Mouse (Mus musculus) urinary bladder, postnatal 14 days (tissue): Measurements from ENCODE around the gene Mprip.
"Not testable (repeated sequence)": the region's sequence is repeated elsewhere in the genome, so short reads cannot be mapped to it uniquely, and the experiment has no call there.

Experiments used
- DNase-seq: peaks from one replicate; pipeline ENCODE4 v3.0.0; 2021; ENCODE audit warnings: low spot score

Gene Mprip

GRCm38 (mm10) chr11:59653547-59653946 lies 7.6 kb upstream of the Mprip start:
- no peak for DNase-seq

- DNase-seq, result peak; percentile 70
These were observed 5.8 kb upstream of the Mprip start for GRCm38 (mm10) chr11:59655337-59655736.

GRCm38 (mm10) chr11:59656016-59656415 lies 5.1 kb upstream of the Mprip start:
- DNase-seq, result no peak

GRCm38 (mm10) chr11:59661601-59662248 lies 620 bp downstream of the Mprip start:
- no peak for DNase-seq

DNA sequence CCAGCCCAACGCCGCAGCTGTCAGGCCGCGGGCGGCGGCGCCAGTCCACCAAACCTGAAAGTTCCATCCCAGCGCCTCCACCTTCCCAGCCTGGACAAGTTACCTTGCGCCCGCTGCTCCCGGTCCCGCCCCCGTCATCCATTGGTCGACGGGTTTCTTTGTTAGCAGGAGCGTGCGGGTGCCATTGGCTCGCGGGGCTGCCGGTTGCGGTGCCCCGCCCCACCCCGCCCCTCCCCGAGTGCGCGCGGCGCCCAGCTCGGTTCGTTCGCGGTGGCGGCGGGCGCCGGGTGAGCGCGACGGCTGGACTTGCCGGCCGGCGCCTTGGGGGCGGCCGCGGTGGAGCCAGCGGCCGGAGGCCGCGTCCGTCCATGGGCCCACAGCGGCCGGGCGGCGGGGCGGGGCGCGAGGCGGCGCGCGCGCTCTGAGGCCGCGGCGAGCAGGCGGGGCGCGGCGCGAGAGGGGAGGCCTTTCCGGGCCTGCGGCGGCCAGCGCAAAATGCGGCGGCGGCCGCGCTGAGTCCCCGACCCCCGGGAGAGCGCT lies 1.2 kb downstream of the Mprip start:
- peak; percentile 98 for DNase-seq

- DNase-seq, result no peak
These were observed 2.0 kb downstream of the Mprip start for GRCm38 (mm10) chr11:59662877-59663775.

DNA sequence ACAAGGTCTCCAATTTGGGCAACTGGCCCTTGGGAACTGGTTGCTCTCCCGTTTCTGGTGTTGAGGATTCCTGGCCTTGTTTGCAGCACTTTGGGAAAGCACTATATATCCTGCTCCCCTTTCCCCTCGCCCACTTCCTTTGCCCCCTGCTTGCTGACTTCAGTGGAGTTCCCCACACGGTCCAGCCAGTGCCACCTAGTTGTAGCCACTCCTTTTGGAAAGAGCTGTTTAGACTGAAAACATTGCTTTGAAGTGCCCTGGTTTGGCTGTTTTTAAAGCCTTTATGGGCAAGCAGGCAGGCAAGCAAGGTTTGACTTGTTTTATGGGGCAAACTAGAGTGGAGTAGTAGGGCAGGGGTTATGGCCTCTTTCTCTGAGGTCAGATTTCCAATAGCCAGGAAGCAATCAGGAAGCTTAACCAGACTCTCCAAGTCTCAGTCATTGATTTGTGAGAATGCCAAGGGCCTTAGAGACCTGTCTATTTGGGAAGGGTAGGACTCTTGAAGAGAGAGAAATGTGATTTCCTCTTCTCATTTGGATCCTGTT lies 2.7 kb downstream of the Mprip start:
- DNase-seq, result no peak

DNA sequence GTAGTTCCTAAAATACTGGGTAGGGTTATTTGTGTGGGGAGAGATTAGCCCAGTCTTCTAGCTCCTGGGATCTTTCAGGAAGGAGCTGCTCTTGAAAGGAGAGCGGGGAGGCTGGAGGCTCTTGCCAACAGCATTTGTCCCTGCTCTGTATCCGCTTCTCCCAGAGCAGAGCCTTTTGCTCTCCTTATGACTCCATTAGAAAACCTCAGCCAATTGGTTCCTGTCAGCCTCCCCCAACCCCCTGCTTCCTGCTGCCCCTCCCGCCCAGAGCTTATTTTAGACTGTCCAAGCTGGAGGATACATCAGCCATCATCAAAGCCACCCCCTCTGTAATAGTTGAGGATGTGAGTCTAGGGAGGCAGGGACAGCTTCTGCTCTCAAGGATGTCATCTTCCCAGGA lies 3.7 kb downstream of the Mprip start:
- DNase-seq, result peak; percentile 24

- DNase-seq, result no peak
These were observed 10.1 kb downstream of the Mprip start for GRCm38 (mm10) chr11:59671049-59671693.

GRCm38 (mm10) chr11:59674013-59674412 lies 12.9 kb downstream of the Mprip start:
- no peak for DNase-seq

- not testable (repeated sequence) for DNase-seq
These were observed 13.6 kb downstream of the Mprip start for GRCm38 (mm10) chr11:59674746-59675145.

DNA sequence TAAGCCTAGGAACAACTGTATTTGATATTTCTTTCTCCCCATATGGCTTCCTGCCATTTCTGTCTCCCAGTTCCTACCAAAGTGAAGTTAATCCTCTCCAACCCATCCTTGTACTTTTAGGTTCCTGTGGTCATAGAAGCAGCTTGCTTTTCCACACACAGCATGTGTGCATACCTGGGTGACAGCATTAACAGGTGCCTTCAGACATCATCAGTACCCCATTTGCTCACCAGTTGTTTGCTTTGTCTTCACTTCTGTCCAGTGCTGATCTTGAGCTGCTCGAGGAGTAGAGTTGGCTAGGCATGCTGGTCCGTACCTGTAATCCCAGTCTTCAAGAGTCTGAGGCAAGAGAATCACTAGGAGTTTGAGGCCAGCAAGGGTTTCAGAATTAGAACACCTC lies 16.7 kb downstream of the Mprip start:
- DNase-seq, result no peak

DNA sequence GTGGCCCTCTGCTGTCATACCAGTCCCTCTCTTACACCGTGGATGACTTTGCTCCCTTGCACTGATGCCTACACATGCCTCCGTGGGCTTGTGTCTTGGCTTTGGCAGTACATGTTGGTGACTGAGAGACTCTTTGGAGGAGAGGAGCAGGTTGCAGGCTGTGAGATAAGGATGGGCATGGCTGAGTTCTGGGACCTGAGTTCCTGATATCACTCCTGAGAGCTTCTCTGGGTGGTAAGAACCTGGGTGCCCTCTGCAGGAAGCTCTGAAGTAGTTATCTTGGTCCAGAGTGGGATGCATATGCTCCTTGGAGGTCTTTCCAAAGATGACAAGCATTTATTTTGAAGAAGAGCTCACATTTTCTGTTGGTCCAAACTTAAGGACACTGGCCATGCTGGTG lies 17.6 kb downstream of the Mprip start:
- no peak for DNase-seq

DNA sequence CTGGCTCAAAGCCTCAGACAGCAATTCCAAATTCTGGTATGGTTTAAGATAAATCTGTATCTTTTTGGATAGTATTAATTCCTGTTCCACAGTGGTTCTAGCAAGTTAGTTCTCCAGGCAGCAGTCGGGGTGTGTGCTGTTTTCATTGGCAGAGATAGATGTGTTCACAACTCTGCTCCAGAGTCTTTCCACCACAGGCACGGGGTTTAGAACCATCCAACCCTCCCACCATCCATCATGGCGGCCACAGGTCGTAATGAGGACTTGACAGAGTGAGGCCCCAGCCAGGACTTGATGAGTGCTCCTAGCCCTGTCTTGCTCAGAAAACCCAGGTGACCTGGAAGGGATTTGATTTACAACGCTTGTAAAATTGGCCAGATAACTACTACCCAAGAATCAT lies 19.0 kb downstream of the Mprip start:
- DNase-seq, result no peak

DNA sequence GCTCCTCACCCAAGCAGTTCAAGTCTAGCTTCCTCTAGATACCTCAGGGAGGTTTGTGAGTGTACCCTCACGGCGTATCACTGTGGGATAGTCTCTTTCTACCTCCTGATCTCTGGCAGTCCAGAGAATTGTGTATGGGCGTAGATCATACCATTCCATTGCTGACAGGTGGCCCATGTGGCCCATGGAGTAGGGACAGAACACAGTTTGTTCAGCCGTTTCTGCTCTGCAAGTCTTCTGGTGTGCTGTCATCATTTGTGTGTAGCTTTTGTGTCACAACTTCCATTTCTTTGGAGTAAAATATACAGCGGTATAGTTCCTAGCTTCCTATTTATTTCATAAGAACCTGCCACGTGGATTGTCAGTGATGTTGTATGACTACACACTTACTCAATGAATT lies 23.9 kb downstream of the Mprip start:
- no peak for DNase-seq

DNA sequence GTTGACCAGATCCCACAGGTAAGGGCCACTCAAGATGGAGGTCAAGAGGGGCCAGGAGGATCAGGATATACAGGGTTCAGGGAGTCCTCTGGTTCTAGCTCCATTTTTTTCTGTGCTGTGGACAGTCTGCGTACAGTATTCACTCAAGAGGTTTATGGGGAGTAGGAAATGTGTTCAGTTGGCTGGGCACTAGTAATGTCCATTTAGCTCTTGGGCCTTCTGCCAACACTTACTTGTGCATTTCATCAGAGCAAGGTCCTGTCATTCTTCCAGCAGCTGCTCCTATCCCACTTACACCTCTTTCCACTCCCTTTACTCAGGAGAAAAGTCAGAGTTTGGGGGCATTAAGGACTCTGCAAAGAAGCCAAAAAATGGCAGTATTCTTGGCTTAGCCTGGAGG lies 33.4 kb downstream of the Mprip start:
- DNase-seq, result no peak

- DNase-seq, result no peak
These were observed 34.4 kb downstream of the Mprip start for GRCm38 (mm10) chr11:59695550-59695949.

GRCm38 (mm10) chr11:59697572-59697971 lies 36.5 kb downstream of the Mprip start:
- DNase-seq, result no peak

DNA sequence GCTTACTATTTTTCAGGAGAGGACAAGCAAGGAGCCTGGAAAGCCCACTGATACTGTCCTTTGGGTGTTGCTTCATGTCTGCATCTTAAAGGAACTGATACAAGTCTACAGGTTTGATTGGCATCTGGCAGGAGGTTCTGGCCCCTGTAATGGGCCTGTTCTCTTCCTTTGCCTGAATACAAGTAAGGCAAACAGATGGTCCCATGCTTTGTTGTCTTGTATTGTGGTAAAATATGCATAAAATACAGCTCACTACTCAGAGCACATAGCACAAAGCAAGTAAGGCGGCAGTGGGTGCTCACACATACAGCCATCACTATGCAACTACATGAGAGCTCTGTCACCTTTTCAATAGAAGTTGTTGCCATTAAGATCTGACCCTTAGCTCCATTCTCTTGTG lies 39.7 kb downstream of the Mprip start:
- no peak for DNase-seq

- no peak for DNase-seq
These were observed 44.0 kb downstream of the Mprip start for GRCm38 (mm10) chr11:59705113-59705512.

- no peak for DNase-seq
These were observed 46.4 kb downstream of the Mprip start for GRCm38 (mm10) chr11:59707481-59707880.

DNA sequence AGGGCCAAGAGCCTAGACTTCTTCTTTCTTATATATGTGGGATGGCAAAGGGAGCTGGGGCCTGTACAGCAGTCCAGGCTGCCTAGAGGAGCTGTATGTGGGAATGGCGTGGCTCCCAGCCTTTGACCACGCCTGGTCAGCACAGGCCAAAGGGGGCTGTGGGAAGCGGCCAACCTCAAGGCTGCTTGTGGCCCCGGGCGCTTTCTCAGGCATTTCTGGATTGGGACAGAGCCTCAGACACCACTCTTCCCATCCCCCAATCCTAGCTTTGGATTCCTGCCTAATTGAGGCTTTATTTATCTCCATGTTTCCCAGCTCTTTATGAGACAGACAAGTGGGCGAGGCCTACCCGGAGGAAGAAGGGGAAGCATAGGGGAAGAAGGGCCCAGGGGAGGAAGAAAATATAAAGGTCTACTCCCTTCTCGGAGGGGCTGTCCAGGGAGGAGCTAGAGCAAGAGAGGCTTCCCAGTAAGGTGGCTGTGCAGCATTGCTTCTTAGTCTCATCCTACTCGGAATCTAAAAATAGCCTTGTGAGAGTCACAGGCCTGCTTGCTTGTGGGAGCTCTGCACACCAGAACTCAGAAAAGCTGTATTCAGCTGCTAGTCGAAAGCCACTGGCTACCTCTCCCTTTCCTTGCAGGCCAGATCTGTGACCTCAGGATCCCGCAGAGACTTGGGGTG lies 47.0 kb downstream of the Mprip start:
- DNase-seq, result peak; percentile 64
